Mouse (Mus musculus): ENCODE results near the gene Cacna1h. TPM values are rescaled to one million over a fixed set of nuclear protein-coding genes. Genes with fewer than 3 reads are reported as not detected.

The Cacna1h gene
- total and polyA plus RNA-seq, 2 experiments from 2014 or later, result 3.4 to 39.2 TPM

DNA sequence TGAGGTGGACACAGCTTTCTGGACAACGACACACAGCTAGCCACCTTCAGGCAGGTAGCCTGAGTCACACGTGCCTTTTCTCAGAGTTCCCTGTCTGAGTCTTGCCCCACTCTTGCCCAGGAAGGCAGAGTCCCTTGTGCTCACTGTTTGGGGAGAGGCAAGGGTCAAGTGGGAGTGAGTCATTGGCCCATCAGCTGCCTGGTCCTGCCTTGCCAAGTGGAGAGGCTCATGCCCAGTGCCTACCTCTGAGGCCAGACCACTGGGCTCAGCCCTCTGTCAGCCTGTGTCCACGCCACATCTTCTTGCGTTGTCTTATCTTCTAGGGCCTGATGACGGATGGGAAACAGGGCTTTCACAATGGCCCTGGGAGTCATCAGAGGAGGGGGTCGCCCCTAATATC is 34.2 kb upstream of the Cacna1h start:
- 21% methylated on average over 6 of the region's 6 CpGs for WGBS
- Histone ChIP-seq H3K4me1 (ENCODE audit: control insufficient read depth, insufficient read depth) (peaks cover 27% of the 10 kb centered on the region), H3K9ac (replicated peaks; ENCODE audit: low read depth, low read length) (no peak overlapping the region), H3K27ac (ENCODE audit: low read depth) (no peak overlapping the region), H3K4me3 (ENCODE audit: low read depth, low read length) (no peak overlapping the region), H3K36me3 (replicated peaks; ENCODE audit: control insufficient read depth, insufficient read depth, low read length) (no peaks in the 10 kb centered on the region), H3K27me3 (ENCODE audit: control insufficient read depth, insufficient read depth, low read length) (no peaks in the 10 kb centered on the region; the same call in 1 of the 2 replicates), H3K9me3 (replicated peaks; ENCODE audit: control insufficient read depth, low read length) (no peaks in the 10 kb centered on the region), H3K4me2 (ENCODE audit: low read depth, low read length) (no peak overlapping the region)
- no peak for TF ChIP-seq CTCF (IDR thresholded peaks at IDR 0.05; ENCODE audit: low read depth)
- TF ChIP-seq EP300 (IDR thresholded peaks at IDR 0.05; ENCODE audit: low read depth), result no peak
- DNase-seq (ENCODE audit: low spot score), result no peak
- peak; percentile 21; the same call in 1 of the 2 replicates for ATAC-seq (ENCODE audit: insufficient read depth, low read depth)

- no peak overlapping the region for H3K4me2 ChIP-seq (ENCODE audit: low read depth, low read length)
- no peak overlapping the region for H3K27ac ChIP-seq (ENCODE audit: low read depth)
- H3K4me3 ChIP-seq (ENCODE audit: low read depth, low read length), result no peak overlapping the region
- no peak for TF ChIP-seq EP300 (IDR thresholded peaks at IDR 0.05; ENCODE audit: low read depth)
- TF ChIP-seq CTCF (IDR thresholded peaks at IDR 0.05; ENCODE audit: low read depth), result no peak
- DNase-seq (ENCODE audit: low spot score) (no peak), ATAC-seq (ENCODE audit: insufficient read depth, low read depth) (no peak)
- no peaks in the 10 kb centered on the region for H3K27me3 ChIP-seq (ENCODE audit: control insufficient read depth, insufficient read depth, low read length)
- H3K36me3 ChIP-seq (replicated peaks; ENCODE audit: control insufficient read depth, insufficient read depth, low read length), result no peaks in the 10 kb centered on the region
- 39% methylated on average over 2 of the region's 2 CpGs for WGBS
- H3K9ac ChIP-seq (replicated peaks; ENCODE audit: low read depth, low read length), result no peak overlapping the region
- H3K4me1 ChIP-seq (ENCODE audit: control insufficient read depth, insufficient read depth), result peaks cover 27% of the 10 kb centered on the region
- no peaks in the 10 kb centered on the region for H3K9me3 ChIP-seq (replicated peaks; ENCODE audit: control insufficient read depth, low read length)
Observed at GRCm38 (mm10) chr17:25466257-25466656, 32.7 kb upstream of the Cacna1h start.

DNA sequence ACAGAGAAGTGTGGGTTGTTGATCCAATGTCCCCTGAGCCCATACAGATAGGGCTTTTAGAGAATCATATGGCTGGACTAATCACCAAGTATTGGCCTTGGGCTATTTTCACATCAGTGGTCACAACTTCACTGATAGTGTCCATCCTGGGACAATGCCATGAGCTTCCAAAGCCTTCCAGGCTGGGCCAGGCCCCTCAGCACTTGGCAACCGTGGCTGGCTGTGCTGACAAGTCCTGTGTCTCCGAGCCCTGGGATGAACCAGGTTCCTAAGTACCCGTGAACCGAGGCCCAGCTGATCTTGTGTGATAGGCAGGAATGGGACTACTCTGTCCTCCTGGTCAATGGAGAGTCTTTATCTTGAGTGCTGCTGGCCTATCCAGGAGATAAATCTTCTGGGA is 30.5 kb upstream of the Cacna1h start:
- no peak overlapping the region for H3K4me3 ChIP-seq (ENCODE audit: low read depth, low read length)
- TF ChIP-seq CTCF (IDR thresholded peaks at IDR 0.05; ENCODE audit: low read depth) (no peak), EP300 (IDR thresholded peaks at IDR 0.05; ENCODE audit: low read depth) (no peak)
- no peak for ATAC-seq (ENCODE audit: insufficient read depth, low read depth)
- no peaks in the 10 kb centered on the region for H3K36me3 ChIP-seq (replicated peaks; ENCODE audit: control insufficient read depth, insufficient read depth, low read length)
- H3K9me3 ChIP-seq (replicated peaks; ENCODE audit: control insufficient read depth, low read length), result no peaks in the 10 kb centered on the region
- peak overlapping the region; percentile 89 for H3K27ac ChIP-seq (ENCODE audit: low read depth)
- H3K27me3 ChIP-seq (ENCODE audit: control insufficient read depth, insufficient read depth, low read length), result no peaks in the 10 kb centered on the region
- no peak for DNase-seq (ENCODE audit: low spot score)
- H3K4me2 ChIP-seq (ENCODE audit: low read depth, low read length), result no peak overlapping the region
- 47% methylated on average over 4 of the region's 4 CpGs for WGBS
- peaks cover 27% of the 10 kb centered on the region for H3K4me1 ChIP-seq (ENCODE audit: control insufficient read depth, insufficient read depth)
- H3K9ac ChIP-seq (replicated peaks; ENCODE audit: low read depth, low read length), result no peak overlapping the region

DNA sequence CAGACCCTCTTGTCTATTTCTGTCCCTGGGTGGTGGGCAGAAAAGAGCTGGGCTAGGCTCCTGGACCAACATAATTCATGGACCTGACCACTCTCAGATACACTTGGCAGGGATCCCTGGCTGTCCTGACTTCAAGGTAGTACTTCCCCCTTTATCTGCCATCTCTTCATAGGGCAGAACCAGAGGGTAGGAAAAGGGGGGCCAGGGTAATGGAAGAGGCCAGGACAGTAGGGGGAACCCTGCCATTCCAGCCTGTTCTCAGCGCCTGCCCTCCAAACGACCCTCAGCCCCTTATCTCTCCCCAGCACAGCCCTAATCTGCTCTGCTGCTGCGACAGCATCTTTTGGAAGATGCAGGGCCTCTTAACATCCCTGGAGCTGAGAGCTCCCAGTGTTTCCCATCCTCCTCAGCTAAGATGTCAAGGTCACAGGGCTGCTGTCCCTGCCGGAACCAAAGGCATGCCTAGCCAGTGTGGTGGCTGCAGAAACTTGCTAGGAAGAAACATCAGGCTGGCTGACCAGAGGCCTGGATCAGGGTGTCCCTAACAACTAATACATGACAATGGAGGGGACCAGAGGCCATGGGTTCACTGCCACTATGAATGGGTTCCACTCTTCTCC is 29.9 kb upstream of the Cacna1h start:
- peaks cover 27% of the 10 kb centered on the region for H3K4me1 ChIP-seq (ENCODE audit: control insufficient read depth, insufficient read depth)
- ATAC-seq (ENCODE audit: insufficient read depth, low read depth) (peak; percentile 22), DNase-seq (ENCODE audit: low spot score) (peak; percentile 31)
- no peak overlapping the region for H3K4me2 ChIP-seq (ENCODE audit: low read depth, low read length)
- no peaks in the 10 kb centered on the region for H3K9me3 ChIP-seq (replicated peaks; ENCODE audit: control insufficient read depth, low read length)
- 7% methylated on average over 4 of the region's 4 CpGs for WGBS
- H3K27ac ChIP-seq (ENCODE audit: low read depth), result peak overlapping the region; percentile 89
- no peak overlapping the region for H3K4me3 ChIP-seq (ENCODE audit: low read depth, low read length)
- TF ChIP-seq CTCF (IDR thresholded peaks at IDR 0.05; ENCODE audit: low read depth), result no peak
- TF ChIP-seq EP300 (IDR thresholded peaks at IDR 0.05; ENCODE audit: low read depth), result no peak
- H3K27me3 ChIP-seq (ENCODE audit: control insufficient read depth, insufficient read depth, low read length), result no peaks in the 10 kb centered on the region
- H3K36me3 ChIP-seq (replicated peaks; ENCODE audit: control insufficient read depth, insufficient read depth, low read length), result no peaks in the 10 kb centered on the region
- no peak overlapping the region for H3K9ac ChIP-seq (replicated peaks; ENCODE audit: low read depth, low read length)

- no peak for TF ChIP-seq EP300 (IDR thresholded peaks at IDR 0.05; ENCODE audit: low read depth)
- TF ChIP-seq CTCF (IDR thresholded peaks at IDR 0.05; ENCODE audit: low read depth), result no peak
- Histone ChIP-seq H3K4me3 (ENCODE audit: low read depth, low read length) (no peak overlapping the region), H3K9me3 (replicated peaks; ENCODE audit: control insufficient read depth, low read length) (no peaks in the 10 kb centered on the region), H3K27ac (ENCODE audit: low read depth) (peak overlapping the region; percentile 89), H3K36me3 (replicated peaks; ENCODE audit: control insufficient read depth, insufficient read depth, low read length) (no peaks in the 10 kb centered on the region), H3K9ac (replicated peaks; ENCODE audit: low read depth, low read length) (0 out of 2 replicates have a peak overlapping the region, but pooled peaks have one; percentile 37), H3K27me3 (ENCODE audit: control insufficient read depth, insufficient read depth, low read length) (no peaks in the 10 kb centered on the region), H3K4me1 (ENCODE audit: control insufficient read depth, insufficient read depth) (peaks cover 20% of the 10 kb centered on the region), H3K4me2 (ENCODE audit: low read depth, low read length) (no peak overlapping the region)
- DNase-seq (ENCODE audit: low spot score) (peak; percentile 51), ATAC-seq (ENCODE audit: insufficient read depth, low read depth) (peak; percentile 86)
- 11% methylated on average over 9 of the region's 9 CpGs for WGBS
Observed at GRCm38 (mm10) chr17:25462236-25462875, 28.8 kb upstream of the Cacna1h start.
